Mouse (Mus musculus): ENCODE data around the gene Nkain1. TPM values are rescaled to one million over a fixed set of nuclear protein-coding genes. Genes with fewer than 3 reads are reported as not detected.
A peak's percentile ranks its signal among the peaks of the same experiment; 100 is the strongest.

Nkain1 gene
- 12.3 and 13.1 TPM in 2 replicates for polyA plus RNA-seq (2012; rRNA removed)

DNA sequence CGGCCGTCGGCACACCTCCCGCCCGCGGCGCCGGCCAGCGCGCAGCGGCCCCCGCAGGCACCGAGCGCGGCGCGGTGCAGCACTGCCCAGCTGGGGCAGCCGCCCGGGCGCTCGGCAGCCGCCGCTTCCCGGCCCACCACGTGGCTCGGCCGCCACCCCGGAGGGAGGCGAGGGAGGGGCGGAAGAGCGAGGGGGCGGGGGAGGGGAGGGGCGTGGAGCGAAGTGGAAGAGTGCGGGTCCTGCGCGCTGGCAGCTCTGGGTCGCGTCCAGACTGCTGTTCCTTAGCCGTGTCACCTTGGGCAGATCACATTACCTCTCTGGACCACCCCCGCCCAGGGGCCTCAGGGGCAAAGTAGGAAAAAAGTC is at the start of gene Nkain1:
TSS of gene Nkain1 (minus strand) at position 126 of the 366 bp plus-strand sequence.
- no peaks in the 10 kb centered on the region for H3K27me3 ChIP-seq (ENCODE audit: control insufficient read depth, insufficient read depth, low read length)
- peak within 1 kb of the TSS; percentile 72 for H3K27ac ChIP-seq (ENCODE audit: control insufficient read depth, insufficient read depth, low read depth, low read length)
- TF ChIP-seq CTCF (IDR thresholded peaks at IDR 0.05; ENCODE audit: control insufficient read depth, insufficient read depth, insufficient replicate concordance, low read depth, low read length) (no peak), POLR2A (IDR thresholded peaks at IDR 0.05; ENCODE audit: control insufficient read depth, low read depth, low read length) (no peak)
- peaks cover 14% of the 10 kb centered on the region for H3K4me1 ChIP-seq (ENCODE audit: control insufficient read depth, insufficient read depth, low read length)
- no peaks in the 10 kb centered on the region for H3K36me3 ChIP-seq (ENCODE audit: control insufficient read depth, insufficient read depth, low read length)
- peak within 1 kb of the TSS; percentile 93 for H3K4me3 ChIP-seq (ENCODE audit: control insufficient read depth, low read depth, low read length)

DNA sequence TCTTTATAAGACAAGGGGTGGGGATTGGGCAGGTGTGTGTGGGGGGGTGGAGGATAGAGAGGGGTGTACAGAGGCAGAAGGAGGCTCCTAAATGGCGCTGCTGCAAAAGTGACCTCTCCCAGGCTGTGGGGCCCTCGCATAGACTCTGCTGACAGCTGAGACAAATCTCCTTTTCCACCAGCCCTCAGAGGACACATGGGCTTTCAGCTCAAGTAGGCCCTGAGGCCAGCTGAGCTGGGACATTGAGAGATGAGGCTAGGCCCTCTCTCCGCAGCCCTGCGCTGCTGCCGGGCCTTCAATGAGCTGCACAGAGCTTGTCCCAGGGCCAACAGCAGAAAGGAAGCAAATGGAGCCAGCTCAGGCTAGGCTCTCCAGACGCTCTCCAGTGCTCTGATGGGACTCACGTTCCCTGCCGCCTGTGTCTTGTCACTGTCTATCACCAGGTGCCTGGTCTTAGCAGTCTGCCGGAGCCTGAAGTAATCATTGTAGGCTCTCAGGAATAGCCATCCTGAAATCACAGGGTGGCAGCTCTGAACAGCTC is 4.8 kb upstream of the Nkain1 start:
- Histone ChIP-seq H3K27me3 (ENCODE audit: control insufficient read depth, insufficient read depth, low read length) (no peaks in the 10 kb centered on the region), H3K4me1 (ENCODE audit: control insufficient read depth, insufficient read depth, low read length) (peaks cover 3% of the 10 kb centered on the region), H3K36me3 (ENCODE audit: control insufficient read depth, insufficient read depth, low read length) (no peaks in the 10 kb centered on the region), H3K4me3 (ENCODE audit: control insufficient read depth, low read depth, low read length) (no peak overlapping the region), H3K27ac (ENCODE audit: control insufficient read depth, insufficient read depth, low read depth, low read length) (no peak overlapping the region)
- no peak for TF ChIP-seq CTCF (IDR thresholded peaks at IDR 0.05; ENCODE audit: control insufficient read depth, insufficient read depth, insufficient replicate concordance, low read depth, low read length)
- TF ChIP-seq POLR2A (IDR thresholded peaks at IDR 0.05; ENCODE audit: control insufficient read depth, low read depth, low read length) = no peak

DNA sequence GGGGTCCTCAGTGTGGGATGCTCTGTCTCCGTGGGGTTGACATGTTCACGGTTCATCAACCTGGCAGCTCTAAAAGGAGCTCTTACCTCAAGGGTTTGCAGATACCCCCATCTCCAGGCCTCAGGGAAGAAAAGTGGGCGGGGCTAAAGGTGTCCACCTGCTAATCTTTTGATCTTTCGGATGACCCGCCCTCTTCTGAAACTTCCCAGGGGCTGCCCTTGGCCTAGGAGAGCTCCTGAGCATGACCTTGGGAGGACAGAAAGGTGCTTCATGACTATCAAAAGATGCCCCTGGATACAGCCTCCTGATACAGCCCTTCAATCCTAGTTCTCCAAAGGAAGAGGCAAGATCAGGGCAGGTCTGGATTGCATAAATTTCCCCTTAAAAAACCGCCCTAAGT is 3.1 kb upstream of the Nkain1 start:
- H3K4me1 ChIP-seq (ENCODE audit: control insufficient read depth, insufficient read depth, low read length) = peaks cover 14% of the 10 kb centered on the region
- no peak overlapping the region for H3K4me3 ChIP-seq (ENCODE audit: control insufficient read depth, low read depth, low read length)
- no peaks in the 10 kb centered on the region for H3K36me3 ChIP-seq (ENCODE audit: control insufficient read depth, insufficient read depth, low read length)
- no peaks in the 10 kb centered on the region for H3K27me3 ChIP-seq (ENCODE audit: control insufficient read depth, insufficient read depth, low read length)
- TF ChIP-seq POLR2A (IDR thresholded peaks at IDR 0.05; ENCODE audit: control insufficient read depth, low read depth, low read length) = no peak
- TF ChIP-seq CTCF (IDR thresholded peaks at IDR 0.05; ENCODE audit: control insufficient read depth, insufficient read depth, insufficient replicate concordance, low read depth, low read length) = no peak
- H3K27ac ChIP-seq (ENCODE audit: control insufficient read depth, insufficient read depth, low read depth, low read length) = no peak overlapping the region

DNA sequence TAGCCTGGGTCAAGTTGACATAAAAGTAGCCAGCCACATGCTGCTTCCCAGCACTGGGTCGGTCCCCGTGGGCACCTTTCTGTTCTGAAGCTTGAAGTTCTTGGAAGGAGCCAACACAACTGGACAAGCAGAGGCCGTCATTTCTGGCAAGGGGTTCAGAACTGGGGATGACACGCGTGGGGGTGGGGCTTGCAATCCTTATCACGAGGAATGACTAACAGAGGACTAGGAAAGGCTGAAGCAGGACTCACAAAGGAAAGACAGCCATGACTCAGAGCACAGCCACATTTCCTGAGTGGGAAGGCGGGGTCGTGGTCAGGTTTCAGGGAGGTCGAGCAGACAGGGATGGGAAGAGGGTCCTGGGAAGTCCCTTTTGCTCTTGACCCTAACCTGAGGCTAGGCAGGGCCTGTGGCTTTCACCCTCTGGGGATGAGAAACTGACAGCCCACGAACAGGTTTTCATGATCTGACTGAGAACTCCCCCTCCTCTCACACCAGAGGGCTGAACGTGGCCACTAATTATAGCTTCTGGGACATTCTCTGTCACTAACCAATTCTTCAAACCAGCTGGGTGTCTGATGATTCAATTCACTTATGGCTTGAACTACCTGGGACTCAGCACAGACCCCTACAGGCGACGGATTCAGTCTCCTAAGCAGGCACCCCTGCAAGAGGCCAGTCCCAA is 2.4 kb upstream of the Nkain1 start:
- H3K4me1 ChIP-seq (ENCODE audit: control insufficient read depth, insufficient read depth, low read length) = peaks cover 14% of the 10 kb centered on the region
- H3K27me3 ChIP-seq (ENCODE audit: control insufficient read depth, insufficient read depth, low read length) = no peaks in the 10 kb centered on the region
- H3K36me3 ChIP-seq (ENCODE audit: control insufficient read depth, insufficient read depth, low read length) = no peaks in the 10 kb centered on the region
- no peak overlapping the region for H3K4me3 ChIP-seq (ENCODE audit: control insufficient read depth, low read depth, low read length)
- H3K27ac ChIP-seq (ENCODE audit: control insufficient read depth, insufficient read depth, low read depth, low read length) = no peak overlapping the region
- TF ChIP-seq POLR2A (IDR thresholded peaks at IDR 0.05; ENCODE audit: control insufficient read depth, low read depth, low read length) (no peak), CTCF (IDR thresholded peaks at IDR 0.05; ENCODE audit: control insufficient read depth, insufficient read depth, insufficient replicate concordance, low read depth, low read length) (no peak)

DNA sequence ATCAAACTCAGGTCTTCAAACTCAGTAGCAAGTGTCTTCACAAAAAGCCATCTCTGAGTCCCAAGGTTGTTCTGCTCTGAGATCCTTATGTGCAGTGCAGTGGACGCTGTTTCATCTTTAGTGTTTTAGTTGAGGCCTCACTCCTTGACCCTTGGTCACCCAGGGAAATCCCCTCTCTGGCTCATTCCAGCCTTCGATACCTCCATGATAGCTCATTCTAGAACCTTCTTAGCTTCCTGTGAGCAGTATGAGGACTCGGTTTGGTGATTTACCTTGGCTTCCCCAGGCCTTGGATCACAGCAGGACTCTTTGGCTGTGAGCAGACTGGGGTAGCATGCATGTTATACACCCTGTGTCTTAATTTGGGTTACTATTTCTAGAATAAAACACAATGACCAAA is 1.6 kb upstream of the Nkain1 start:
- no peaks in the 10 kb centered on the region for H3K27me3 ChIP-seq (ENCODE audit: control insufficient read depth, insufficient read depth, low read length)
- no peak overlapping the region for H3K4me3 ChIP-seq (ENCODE audit: control insufficient read depth, low read depth, low read length)
- H3K4me1 ChIP-seq (ENCODE audit: control insufficient read depth, insufficient read depth, low read length) = peaks cover 14% of the 10 kb centered on the region
- H3K27ac ChIP-seq (ENCODE audit: control insufficient read depth, insufficient read depth, low read depth, low read length) = no peak overlapping the region
- TF ChIP-seq POLR2A (IDR thresholded peaks at IDR 0.05; ENCODE audit: control insufficient read depth, low read depth, low read length) (no peak), CTCF (IDR thresholded peaks at IDR 0.05; ENCODE audit: control insufficient read depth, insufficient read depth, insufficient replicate concordance, low read depth, low read length) (no peak)
- H3K36me3 ChIP-seq (ENCODE audit: control insufficient read depth, insufficient read depth, low read length) = no peaks in the 10 kb centered on the region

DNA sequence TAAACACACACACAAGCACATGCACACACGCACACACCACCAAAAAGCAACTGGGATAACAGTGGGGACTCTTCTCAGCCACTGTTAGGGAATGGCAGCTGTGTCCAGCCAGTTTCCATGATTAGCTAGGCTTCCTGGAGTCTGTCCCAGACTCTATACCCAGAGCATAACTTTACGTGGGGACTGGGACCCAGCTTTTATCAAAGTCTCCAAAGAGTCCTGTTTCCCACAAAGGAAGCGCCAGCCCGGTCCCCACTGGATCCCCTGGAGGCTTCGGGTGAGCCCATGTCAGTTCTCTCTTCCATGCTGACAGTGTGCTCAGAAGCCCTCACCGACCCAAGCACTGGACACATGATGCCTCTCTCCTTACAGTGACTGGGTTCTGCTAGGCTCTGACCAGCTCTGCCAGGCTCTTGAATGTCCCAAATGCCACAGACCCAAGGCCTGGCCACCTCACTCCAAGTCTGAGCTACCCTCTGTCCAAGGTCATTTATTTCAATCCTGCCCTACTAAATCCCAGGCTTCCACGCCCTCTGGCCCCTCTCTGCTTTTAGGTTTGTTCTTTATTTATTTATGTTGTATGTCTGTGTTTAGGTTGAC is 988 bp upstream of the Nkain1 start:
- Histone ChIP-seq H3K4me1 (ENCODE audit: control insufficient read depth, insufficient read depth, low read length) (peaks cover 14% of the 10 kb centered on the region), H3K27ac (ENCODE audit: control insufficient read depth, insufficient read depth, low read depth, low read length) (no peak overlapping the region), H3K27me3 (ENCODE audit: control insufficient read depth, insufficient read depth, low read length) (no peaks in the 10 kb centered on the region), H3K36me3 (ENCODE audit: control insufficient read depth, insufficient read depth, low read length) (no peaks in the 10 kb centered on the region), H3K4me3 (ENCODE audit: control insufficient read depth, low read depth, low read length) (no peak overlapping the region)
- TF ChIP-seq CTCF (IDR thresholded peaks at IDR 0.05; ENCODE audit: control insufficient read depth, insufficient read depth, insufficient replicate concordance, low read depth, low read length) (no peak), POLR2A (IDR thresholded peaks at IDR 0.05; ENCODE audit: control insufficient read depth, low read depth, low read length) (no peak)

DNA sequence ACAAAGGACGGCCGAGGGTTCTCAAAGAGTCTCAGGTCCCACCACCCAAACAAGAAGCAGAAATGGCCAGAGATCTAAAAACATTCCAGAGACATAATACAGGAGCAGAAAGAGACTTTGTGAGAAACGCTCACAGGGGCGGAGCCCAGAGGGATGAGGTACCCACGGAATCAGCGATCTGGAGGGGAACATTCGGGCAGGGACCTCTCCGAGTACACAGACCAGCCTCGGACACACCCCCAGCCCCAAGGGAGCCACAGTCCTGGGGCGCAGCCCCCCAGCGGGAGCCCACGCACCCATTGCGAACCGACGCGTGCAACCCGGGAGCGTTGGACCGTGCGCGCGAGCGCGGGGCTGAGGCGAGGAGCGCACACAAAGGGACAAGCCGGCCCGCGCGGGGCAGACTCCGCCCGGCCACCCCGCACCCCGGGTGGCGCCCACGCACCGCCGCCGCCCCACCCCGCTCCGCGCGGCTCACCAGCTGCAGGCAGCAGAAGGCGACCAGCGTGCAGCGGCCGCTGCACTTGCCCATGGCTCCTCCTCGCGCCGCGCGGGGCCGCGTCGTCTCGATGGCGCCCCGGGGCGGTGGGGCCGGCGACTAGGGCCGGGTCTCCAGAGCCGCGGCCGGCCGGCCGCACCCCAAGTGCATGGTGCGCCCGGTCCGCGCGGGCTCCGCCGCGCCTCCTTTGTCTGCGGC is 474 bp downstream of the Nkain1 start:
- Histone ChIP-seq H3K27ac (ENCODE audit: control insufficient read depth, insufficient read depth, low read depth, low read length) (peak overlapping the region; percentile 72), H3K4me1 (ENCODE audit: control insufficient read depth, insufficient read depth, low read length) (peaks cover 14% of the 10 kb centered on the region), H3K4me3 (ENCODE audit: control insufficient read depth, low read depth, low read length) (peak overlapping the region; percentile 93), H3K36me3 (ENCODE audit: control insufficient read depth, insufficient read depth, low read length) (no peaks in the 10 kb centered on the region), H3K27me3 (ENCODE audit: control insufficient read depth, insufficient read depth, low read length) (no peaks in the 10 kb centered on the region)
- TF ChIP-seq CTCF (IDR thresholded peaks at IDR 0.05; ENCODE audit: control insufficient read depth, insufficient read depth, insufficient replicate concordance, low read depth, low read length) (no peak), POLR2A (IDR thresholded peaks at IDR 0.05; ENCODE audit: control insufficient read depth, low read depth, low read length) (no peak; the same call in 1 of the 2 replicates)
